Mouse (Mus musculus): Measurements from ENCODE around the gene Gm28490. TPM values are rescaled to one million over a fixed set of nuclear protein-coding genes. Genes with fewer than 3 reads are reported as not detected.
"Not testable (repeated sequence)": the region's sequence is repeated elsewhere in the genome, so short reads cannot be mapped to it uniquely, and the experiment has no call there.

Gene Gm28490
- not detected in 2 replicates for polyA plus RNA-seq (2014; fragmentation: Nextera tagmentation; extraction: Ambion mirVana)

DNA sequence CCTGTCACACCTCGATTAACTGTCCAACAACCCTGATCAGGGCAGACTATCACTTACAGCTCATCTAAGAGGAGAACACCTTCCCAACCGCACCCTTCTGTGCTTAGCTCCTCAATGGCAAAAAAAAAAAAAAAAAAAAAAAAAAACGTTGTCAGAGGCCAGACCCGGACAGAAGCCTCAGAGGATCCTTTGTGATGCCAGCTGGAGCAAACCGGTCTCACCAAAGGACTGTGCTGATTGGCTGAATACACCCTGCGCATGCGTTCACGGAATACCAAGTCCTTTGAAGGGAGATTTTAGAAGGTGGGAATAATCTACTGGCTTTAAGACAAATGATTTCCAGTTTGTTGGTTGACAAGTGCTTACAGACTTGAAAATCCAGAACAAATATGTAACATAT, at the start of gene Gm28490:
Gm28490 (minus strand) TSS at position 101 of the 400 bp plus-strand sequence.
- not testable (repeated sequence) for H3K9ac ChIP-seq (ENCODE audit: low read length); H3K4me3 ChIP-seq (ENCODE audit: low read depth, low read length); ATAC-seq (replicated peaks; ENCODE audit: low FRiP score, low TSS enrichment, low read depth); DNase-seq (ENCODE audit: low spot score); H3K4me2 ChIP-seq (ENCODE audit: low read length); H3K4me1 ChIP-seq (replicated peaks; ENCODE audit: control insufficient read depth, insufficient read depth, low read length); H3K9me3 ChIP-seq (ENCODE audit: control insufficient read depth, low read length); H3K36me3 ChIP-seq (ENCODE audit: control insufficient read depth, insufficient read depth, low read length); H3K27ac ChIP-seq (ENCODE audit: low read depth); H3K27me3 ChIP-seq (replicated peaks; ENCODE audit: control insufficient read depth, insufficient read depth, low read length)
- WGBS, result no CpG with 5 or more reads among the region's 8 CpGs

Measured in intestine, embryonic 14.5 days (tissue).